Mouse (Mus musculus) layer of hippocampus, postnatal 25 days (tissue): ENCODE measurements around the gene Mettl14. TPM values are rescaled to one million over a fixed set of nuclear protein-coding genes. Genes with fewer than 3 reads are reported as not detected.

ENCODE experiments used
- DNase-seq, 2 experiments: peaks; one replicate each; pipeline ENCODE4 v3.0.0; 2022; ENCODE audit warnings: mixed read lengths in 2 of 2, low spot score in 1 of 2; ENCODE audit errors: extremely low spot score in 1 of 2
- total RNA-seq, 2 experiments: library from RNA; stranded (reverse); gene quantifications; 2 replicates each; pipeline ENCODE4 v1.2.3; 2021

The Mettl14 gene
- total RNA-seq, 2 experiments from 2014 or later = 14.0 to 15.4 TPM

DNA sequence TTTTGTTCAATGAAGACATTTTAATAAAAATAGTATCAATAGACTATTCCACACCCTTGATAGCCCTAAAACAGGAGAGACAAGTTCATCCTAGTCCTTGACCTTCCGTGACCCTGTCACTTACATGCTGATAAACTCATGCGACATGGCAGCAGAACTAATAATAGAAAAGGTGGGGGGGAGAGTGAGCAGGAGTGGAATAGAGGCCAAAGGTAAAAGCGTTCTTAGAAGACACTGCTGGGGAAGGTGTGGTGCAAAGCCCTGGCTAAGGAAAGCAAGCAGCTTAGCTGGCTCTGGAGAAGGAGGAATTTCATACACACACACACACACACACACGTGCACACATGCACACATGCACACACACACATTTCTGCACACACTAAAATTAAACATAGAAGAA, 61.6 kb downstream of the Mettl14 start:
- no peak for DNase-seq

- no peak for DNase-seq
Measured at GRCm38 (mm10) chr3:123322147-123322546, 63.8 kb downstream of the Mettl14 start.

DNA sequence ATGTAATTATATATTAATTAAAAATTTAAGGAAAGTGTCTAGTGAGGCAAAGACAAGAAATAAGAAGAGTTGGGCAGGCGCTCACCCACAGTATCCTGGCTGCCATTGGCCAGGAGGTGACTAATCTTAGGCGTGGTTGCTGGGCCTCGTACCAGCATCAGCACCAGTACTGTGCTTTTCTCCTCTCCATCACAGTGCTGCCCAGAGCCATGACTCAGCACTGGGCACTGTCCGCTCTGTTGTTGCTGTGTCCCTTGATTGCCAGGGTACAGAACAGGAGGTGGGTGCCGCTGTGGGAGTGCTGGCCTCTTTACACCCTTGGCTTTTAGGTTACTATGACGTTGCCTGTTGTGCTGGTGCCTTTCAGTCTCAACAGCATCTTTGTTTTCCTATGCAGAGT, 64.3 kb downstream of the Mettl14 start:
- no peak for DNase-seq

- no peak for DNase-seq
Measured at GRCm38 (mm10) chr3:123320341-123320740, 65.6 kb downstream of the Mettl14 start.

Other genes with a start within 250 kb of the Mettl14 start
- 1 to 10 TPM; 2.8 to 3.3 TPM for gene Synpo2, start 150.0 kb downstream of the Mettl14 start, total RNA-seq
- gene Sec24d, start 118.7 kb downstream of the Mettl14 start, total RNA-seq = 10 to 100 TPM; 20.7 to 23.4 TPM
- 10 to 100 TPM; 11.3 to 13.4 TPM for gene Prss12, start 60.8 kb upstream of the Mettl14 start, total RNA-seq